Mouse (Mus musculus): Measurements from ENCODE around the gene Ppil1. TPM values are rescaled to one million over a fixed set of nuclear protein-coding genes. Genes with fewer than 3 reads are reported as not detected.

Gene Ppil1
- 18.2 and 37.1 TPM in 2 replicates for polyA plus RNA-seq (2012; rRNA removed; ENCODE audit: low replicate concordance)

GRCm38 (mm10) chr17:29263840-29264633 is at the start of gene Ppil1:
Gene Ppil1, minus strand, starts transcription at chr17:29264186.

GRCm38 (mm10) chr17:29268682-29269348 is 4.8 kb upstream of the Ppil1 start, which contains the start of gene BC004004:
Gene BC004004, plus strand, starts transcription at chr17:29268788.

GRCm38 (mm10) chr17:29237772-29238420 is 26.1 kb downstream of the Ppil1 start, which contains the start of gene Cpne5:
Gene Cpne5, minus strand, starts transcription at chr17:29238167.

Other genes with a start within 250 kb of the Ppil1 start
- 66.3 and 152 TPM in 2 replicates for gene Srsf3, start 231.6 kb downstream of the Ppil1 start, polyA plus RNA-seq (2012; rRNA removed; ENCODE audit: low replicate concordance)
- 25.4 and 107 TPM in 2 replicates for gene Cdkn1a, start 173.2 kb downstream of the Ppil1 start, polyA plus RNA-seq (2012; rRNA removed; ENCODE audit: low replicate concordance)
- gene Rab44, start 150.0 kb downstream of the Ppil1 start, polyA plus RNA-seq (2012; rRNA removed; ENCODE audit: low replicate concordance): 1.1 and 6.9 TPM in 2 replicates
- gene Cpne5, start 26.0 kb downstream of the Ppil1 start, polyA plus RNA-seq (2012; rRNA removed; ENCODE audit: low replicate concordance): 0.29 and 25.8 TPM in 2 replicates
- gene BC004004, start 4.6 kb upstream of the Ppil1 start, polyA plus RNA-seq (2012; rRNA removed; ENCODE audit: low replicate concordance): 114 and 175 TPM in 2 replicates
- 58.9 and 112 TPM in 2 replicates for gene Pi16, start 53.5 kb upstream of the Ppil1 start, polyA plus RNA-seq (2012; rRNA removed; ENCODE audit: low replicate concordance)
- 395 and 446 TPM in 2 replicates for gene Mtch1, start 83.7 kb upstream of the Ppil1 start, polyA plus RNA-seq (2012; rRNA removed; ENCODE audit: low replicate concordance)
- 35.9 and 42.0 TPM in 2 replicates for gene Fgd2, start 96.7 kb upstream of the Ppil1 start, polyA plus RNA-seq (2012; rRNA removed; ENCODE audit: low replicate concordance)
- 24.2 and 29.6 TPM in 2 replicates for gene Pim1, start 226.6 kb upstream of the Ppil1 start, polyA plus RNA-seq (2012; rRNA removed; ENCODE audit: low replicate concordance)

All from subcutaneous adipose tissue, adult 2 months (tissue).